Mouse (Mus musculus) liver, adult 2 months (tissue): ENCODE data around the gene Lypla2.

Experiments used
- CTCF ChIP-seq: fragments of 200-500 bp; IDR thresholded peaks from 2 replicates; pipeline ENCODE4 v1.5.1; 2011; ENCODE audit warnings: low read depth, low read length, control low read depth
- POLR2A ChIP-seq: fragments of 200-500 bp; IDR thresholded peaks from 2 replicates; pipeline ENCODE4 v1.6.1; 2011; ENCODE audit warnings: low read length, control low read depth; ENCODE audit not compliant: insufficient read depth; ENCODE audit errors: extremely low read depth

- TF ChIP-seq CTCF (no peak), POLR2A (no peak)
Measured at GRCm38 (mm10) chr4:136010586-136010985, 38.2 kb upstream of the Lypla2 start.
